Mouse (Mus musculus) gastrocnemius, adult 8-10 months (tissue): ENCODE data around the gene Brk1. TPM values are rescaled to one million over a fixed set of nuclear protein-coding genes. Genes with fewer than 3 reads are reported as not detected.

Source experiments
- DNase-seq, 2 experiments: peaks; one replicate each; pipeline ENCODE4 v3.0.0; 2022; ENCODE audit warnings: low spot score in 2 of 2
- total RNA-seq, 4 experiments: library from RNA; stranded (reverse); gene quantifications; 2 replicates each; pipeline ENCODE4 v1.2.4; 2022

Brk1 gene
- total RNA-seq, 4 experiments from 2014 or later = 37.5 to 44.8 (median 44.1) TPM

DNA sequence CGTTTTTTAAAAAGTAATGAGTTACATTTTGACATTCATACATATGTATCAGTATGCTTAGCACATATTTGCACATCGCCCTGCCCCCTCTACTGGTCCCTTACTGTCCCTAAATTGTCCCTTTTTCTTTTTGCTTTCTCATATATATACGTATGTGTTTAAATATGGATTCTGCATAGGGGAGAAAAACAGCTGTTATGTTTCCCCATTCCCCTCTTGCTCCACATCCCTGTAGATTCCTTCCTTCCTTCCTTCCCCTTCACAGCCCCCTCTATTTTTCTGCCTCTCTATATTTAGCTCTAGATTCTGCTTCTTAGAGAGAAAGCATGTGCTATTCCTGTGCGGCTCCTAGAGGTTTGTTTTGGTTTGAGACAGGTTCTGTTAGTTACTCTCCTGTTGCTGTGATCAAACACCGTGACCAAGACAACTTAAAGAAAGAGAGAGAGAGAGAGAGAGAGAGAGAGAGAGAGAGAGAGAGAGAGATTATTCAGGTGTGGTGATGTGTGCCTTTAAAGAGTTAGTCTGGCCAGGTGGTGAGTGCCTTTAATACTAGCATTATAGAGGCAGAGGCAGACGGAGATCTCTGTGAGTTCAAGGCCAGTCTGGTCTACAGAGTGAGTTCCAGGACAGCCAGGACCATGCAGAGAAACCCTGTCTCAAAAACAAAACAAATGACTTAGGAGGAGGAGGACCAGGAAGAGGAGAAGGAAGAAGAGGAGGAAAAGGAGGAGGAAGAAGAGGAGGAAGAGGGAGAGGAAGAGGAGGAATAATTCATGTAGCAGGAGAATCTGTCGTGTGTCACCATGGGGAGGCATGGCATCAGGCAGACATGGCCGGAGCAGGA, 55.3 kb downstream of the Brk1 start:
- DNase-seq = no peak

- no peak for DNase-seq
Measured at GRCm38 (mm10) chr6:113660492-113661352, 56.1 kb downstream of the Brk1 start.

- no peak for DNase-seq
Measured at GRCm38 (mm10) chr6:113661353-113662241, 57.0 kb downstream of the Brk1 start.

DNA sequence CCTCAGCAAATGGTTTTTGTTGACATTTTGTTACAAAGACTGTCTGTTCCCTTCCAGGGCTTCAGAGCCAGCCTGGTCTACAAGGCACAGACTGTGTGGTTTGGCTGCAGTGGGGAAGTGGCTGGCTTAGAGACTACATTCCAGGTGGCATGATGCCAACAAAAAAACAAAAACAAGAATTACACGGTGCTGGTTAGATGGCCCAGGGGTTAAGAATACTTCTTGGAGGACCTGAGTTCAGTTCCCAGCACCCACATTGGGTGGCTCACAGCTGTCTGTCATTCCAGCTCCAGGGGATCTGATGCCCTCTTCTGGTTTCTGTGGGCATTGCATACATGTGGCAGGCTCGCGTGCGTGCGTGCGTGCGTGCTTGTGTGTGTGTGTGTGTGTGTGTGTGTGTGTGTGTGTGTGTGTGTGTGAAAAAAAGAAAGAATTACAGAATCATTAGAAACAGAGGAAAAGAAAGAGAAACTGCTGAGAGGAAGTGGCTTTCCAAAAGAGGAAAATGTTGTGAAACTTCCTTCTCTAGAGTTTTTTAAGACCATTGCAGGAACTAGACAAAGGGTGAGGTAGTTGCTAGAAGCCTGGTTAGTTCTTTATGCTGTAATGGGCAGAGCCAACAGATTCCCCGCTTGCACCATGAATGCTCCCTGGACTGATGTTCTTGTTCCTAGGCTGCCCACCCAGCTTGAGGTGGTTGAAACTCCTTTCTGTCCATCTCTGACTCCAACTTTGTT, 58.6 kb downstream of the Brk1 start:
- DNase-seq = no peak

DNA sequence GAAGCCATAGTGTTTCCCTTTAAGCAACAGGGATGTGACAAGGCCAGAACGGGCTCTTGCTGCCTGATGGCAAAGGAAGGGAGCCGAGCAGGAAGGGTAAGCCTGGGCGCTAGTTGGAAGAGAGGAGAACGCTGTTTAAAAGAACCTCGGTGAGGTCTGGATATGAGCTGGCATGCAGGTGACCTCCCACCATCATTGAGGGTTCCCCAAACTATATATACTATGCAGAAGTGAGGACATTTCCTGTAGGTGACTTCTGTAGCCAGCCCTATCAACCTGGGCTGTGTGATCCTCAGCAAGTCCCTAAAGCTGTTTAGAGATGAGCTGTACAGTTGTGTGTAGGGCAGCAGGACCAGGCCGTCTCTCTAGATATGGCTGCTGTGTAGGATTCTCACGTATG, 59.7 kb downstream of the Brk1 start:
- no peak for DNase-seq

Other genes starting within 250 kb of the Brk1 start
- gene Tada3, start 226.9 kb upstream of the Brk1 start, total RNA-seq = 10 to 100 TPM; 11.6 to 17.1 (median 14.0) TPM
- gene Arpc4, start 226.7 kb upstream of the Brk1 start, total RNA-seq = 10 to 100 TPM; 50.8 to 57.8 (median 55.8) TPM
- under 1 TPM; 0.27 to 0.94 (median 0.83) TPM for gene Ttll3, start 215.5 kb upstream of the Brk1 start, total RNA-seq
- gene Rpusd3, start 185.4 kb upstream of the Brk1 start, total RNA-seq = 10 to 100 TPM in 1 of 4 experiments, 1 to 10 TPM in 3; 5.9 to 12.8 (median 6.8) TPM
- gene Cidec, start 169.0 kb upstream of the Brk1 start, total RNA-seq = 10 to 100 TPM in 3 of 4 experiments, 1 to 10 TPM in 1; 3.8 to 35.8 (median 19.8) TPM
- gene Jagn1, start 162.2 kb upstream of the Brk1 start, total RNA-seq = 10 to 100 TPM; 27.4 to 30.4 (median 29.1) TPM
- gene Il17re, start 146.3 kb upstream of the Brk1 start, total RNA-seq = under 1 TPM; 0.12 to 0.44 (median 0.28) TPM
- gene Il17rc, start 133.3 kb upstream of the Brk1 start, total RNA-seq = 1 to 10 TPM; 3.9 to 7.5 (median 4.7) TPM
- 10 to 100 TPM; 46.7 to 56.2 (median 49.2) TPM for gene Creld1, start 121.5 kb upstream of the Brk1 start, total RNA-seq
- not detected for gene Prrt3, start 102.8 kb upstream of the Brk1 start, total RNA-seq
- gene Emc3, start 73.1 kb upstream of the Brk1 start, total RNA-seq = 10 to 100 TPM; 51.5 to 58.0 (median 55.0) TPM
- gene Fancd2, start 73.1 kb upstream of the Brk1 start, total RNA-seq = under 1 TPM in 3 of 4 experiments, not detected in 1; 0.07 to 0.24 (median 0.24) TPM
- not detected for gene Fancd2os, start 4.1 kb upstream of the Brk1 start, total RNA-seq
- gene Vhl, start 19.2 kb downstream of the Brk1 start, total RNA-seq = 1 to 10 TPM; 5.3 to 7.3 (median 6.2) TPM
- gene Irak2, start 33.7 kb downstream of the Brk1 start, total RNA-seq = 1 to 10 TPM; 3.3 to 7.4 (median 4.7) TPM
- 10 to 100 TPM; 41.0 to 65.6 (median 53.0) TPM for gene Tatdn2, start 92.3 kb downstream of the Brk1 start, total RNA-seq
- not detected for gene Ghrl, start 115.1 kb downstream of the Brk1 start, total RNA-seq
- 10 to 100 TPM; 71.3 to 73.9 (median 71.7) TPM for gene Sec13, start 136.0 kb downstream of the Brk1 start, total RNA-seq